Mouse (Mus musculus): ENCODE results near the gene Aldh8a1.
"Not testable (repeated sequence)": the region's sequence is repeated elsewhere in the genome, so short reads cannot be mapped to it uniquely, and the experiment has no call there.

Gene Aldh8a1

DNA sequence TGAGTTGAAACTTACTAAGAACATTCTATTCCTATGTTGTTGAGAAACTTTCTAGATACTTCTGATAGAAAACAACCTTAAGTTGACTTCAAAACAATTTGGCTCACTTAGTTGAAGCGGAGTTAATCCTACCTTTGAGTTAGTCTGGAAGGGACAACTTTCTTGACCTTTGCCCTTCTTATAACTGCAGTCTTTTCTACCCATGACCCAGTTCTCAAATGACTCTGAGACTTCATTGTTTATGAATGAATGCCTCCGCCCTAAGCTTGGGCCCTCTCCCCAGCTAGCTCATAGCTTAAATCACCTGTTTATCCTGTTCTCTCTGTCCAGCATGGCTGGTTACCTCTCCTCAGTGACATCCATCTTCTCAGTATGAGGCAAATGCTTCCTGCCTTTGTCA lies 7.5 kb upstream of the Aldh8a1 start:
- DNase-seq: no peak

- DNase-seq: no peak
Observed at GRCm38 (mm10) chr10:21372271-21372670, 4.8 kb upstream of the Aldh8a1 start.

DNA sequence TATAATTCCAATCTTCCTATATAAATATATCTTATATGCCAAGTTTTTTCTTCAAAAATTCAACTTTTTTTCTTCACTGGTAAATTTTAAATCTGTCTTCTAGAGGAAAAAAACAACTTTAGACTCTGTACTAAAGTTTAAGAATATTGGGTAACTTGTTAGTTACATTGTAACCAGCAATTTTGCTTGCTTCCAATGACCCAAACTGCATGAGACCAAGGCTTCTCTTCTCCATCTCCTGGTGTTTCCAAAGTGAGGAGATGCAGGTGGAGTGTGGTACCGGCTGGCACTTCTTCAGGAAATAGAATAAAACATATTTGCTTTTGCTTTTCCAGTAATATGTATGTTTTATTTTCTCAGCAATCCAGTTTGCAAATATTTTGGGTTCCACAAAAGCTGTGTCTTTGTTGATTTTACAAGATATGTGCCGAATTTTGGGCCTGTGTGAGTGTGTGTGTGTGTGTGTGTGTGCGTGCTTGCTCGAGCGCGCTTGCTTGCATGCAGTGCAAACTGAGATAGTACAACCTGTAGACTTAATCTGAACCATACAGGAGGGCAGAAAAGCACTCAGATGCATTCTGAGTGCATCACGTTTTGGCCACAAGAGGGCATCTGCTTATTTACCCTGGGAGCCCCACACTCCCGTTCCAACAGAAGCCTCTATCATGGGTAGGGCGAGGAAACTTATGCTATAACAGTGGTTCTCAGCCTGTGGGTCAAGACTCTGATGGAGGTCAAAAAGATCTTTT lies 1.3 kb downstream of the Aldh8a1 start:
- DNase-seq: no peak

DNA sequence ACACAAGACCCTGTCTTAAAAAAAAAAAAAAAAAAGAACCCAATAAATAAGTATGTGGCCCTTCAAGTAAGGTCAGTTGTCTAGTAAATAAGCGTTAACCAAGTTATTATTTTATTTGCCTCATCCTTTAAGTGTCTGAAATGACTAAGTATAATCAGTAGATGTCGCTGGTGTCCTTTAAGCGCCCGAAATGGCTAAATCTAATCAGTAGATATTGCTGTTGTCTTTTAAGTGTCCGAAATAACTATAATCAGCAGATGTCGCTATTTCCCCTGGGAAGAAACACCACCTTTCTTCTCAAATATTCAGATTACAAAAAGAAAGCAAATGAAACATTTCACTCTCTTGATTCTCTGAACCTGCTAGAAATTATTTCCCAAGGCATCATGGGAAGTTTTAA lies 5.8 kb downstream of the Aldh8a1 start:
- DNase-seq: peak; percentile 49

DNA sequence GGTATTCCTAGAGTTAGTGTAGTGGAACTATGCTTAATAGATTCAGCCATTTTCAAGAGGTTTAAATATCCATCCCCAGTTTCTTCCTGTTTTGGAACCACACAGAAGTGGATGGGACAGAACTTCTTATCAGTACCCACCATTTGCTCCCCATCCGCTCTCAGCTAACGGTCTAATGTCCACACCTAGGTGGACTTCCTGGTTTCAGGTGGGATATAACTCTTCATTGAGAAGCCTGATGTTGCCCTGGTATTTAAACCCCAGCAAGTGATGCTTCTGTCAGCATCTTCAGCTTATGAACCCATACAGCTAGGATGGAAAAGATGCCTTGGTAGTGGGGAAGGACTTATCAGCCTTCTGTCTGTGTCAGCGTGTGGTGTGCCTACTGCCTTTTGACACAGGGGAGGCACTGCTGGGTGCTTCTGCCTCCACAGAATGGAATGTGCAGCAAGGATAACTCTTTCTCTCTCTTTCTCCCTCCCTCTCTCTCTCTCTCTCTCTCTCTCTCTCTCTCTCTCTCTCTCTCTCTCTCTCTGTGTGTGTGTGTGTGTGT lies 8.1 kb downstream of the Aldh8a1 start:
- no peak for DNase-seq

- no peak for DNase-seq
Observed at GRCm38 (mm10) chr10:21389075-21389474, 12.0 kb downstream of the Aldh8a1 start.

DNA sequence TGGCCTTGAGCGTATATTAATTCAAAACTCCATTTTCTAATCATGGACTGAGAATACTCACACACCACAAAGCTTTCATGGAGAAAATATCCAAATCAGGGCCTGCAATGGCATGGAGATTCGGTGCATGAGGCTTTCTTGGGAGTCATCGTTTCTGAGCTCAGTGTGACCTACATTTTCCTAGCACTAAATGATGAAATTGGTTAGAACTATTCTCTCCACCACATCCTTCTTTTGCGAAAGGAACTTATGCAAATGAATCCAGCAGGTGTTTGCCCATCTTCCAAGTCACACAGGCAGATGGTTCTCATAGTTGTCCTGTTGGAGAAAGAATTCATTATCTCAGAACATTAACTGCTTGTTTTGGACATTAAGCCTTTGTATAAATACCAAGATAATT lies 13.3 kb downstream of the Aldh8a1 start:
- no peak for DNase-seq

DNA sequence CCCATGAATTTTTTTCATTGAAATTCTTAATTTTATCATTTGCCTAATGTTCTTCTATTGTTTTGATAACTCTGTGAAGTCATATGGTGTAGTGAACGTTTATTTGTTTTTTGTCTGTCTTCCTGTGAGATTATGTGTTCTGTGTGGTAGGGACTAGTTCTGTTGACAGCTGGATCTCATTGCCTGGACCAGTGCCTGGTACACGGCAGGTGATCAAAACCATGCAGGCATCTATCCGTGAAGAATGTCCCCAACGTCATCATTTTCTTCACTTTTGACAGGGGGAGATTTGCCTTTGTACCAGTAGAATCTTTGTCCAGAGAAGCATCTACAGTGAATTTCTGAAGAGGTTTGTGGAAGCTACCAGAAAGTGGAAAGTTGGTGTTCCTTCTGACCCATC lies 14.2 kb downstream of the Aldh8a1 start:
- no peak for DNase-seq

GRCm38 (mm10) chr10:21393390-21393789 lies 16.3 kb downstream of the Aldh8a1 start:
- DNase-seq: no peak

GRCm38 (mm10) chr10:21395426-21396139 lies 18.5 kb downstream of the Aldh8a1 start:
- DNase-seq: no peak

DNA sequence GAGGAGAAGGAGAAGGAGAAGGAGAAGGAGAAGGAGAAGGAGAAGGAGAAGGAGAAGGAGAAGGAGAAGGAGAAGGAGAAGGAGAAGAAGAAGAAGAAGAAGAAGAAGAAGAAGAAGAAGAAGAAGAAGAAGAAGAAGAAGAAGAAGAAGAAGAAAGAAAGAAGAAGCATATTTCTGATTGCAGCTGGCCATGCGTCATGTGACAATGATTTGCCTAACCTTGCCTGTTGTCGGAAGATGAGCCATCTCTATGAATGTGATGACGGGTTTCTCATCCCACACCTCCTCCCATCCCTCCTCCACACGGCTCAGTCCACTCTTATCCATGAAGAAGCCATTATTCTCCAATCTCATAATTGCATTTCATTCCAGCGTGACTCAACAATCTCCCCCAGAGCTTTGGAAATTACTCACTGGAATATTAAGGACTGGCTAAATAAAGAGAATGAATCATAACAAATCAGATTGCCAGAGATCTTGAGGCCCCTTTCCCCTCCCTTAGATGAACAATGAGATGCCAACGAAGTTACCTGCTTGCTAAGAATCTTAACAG lies 21.9 kb downstream of the Aldh8a1 start:
- DNase-seq: not testable (repeated sequence)

DNA sequence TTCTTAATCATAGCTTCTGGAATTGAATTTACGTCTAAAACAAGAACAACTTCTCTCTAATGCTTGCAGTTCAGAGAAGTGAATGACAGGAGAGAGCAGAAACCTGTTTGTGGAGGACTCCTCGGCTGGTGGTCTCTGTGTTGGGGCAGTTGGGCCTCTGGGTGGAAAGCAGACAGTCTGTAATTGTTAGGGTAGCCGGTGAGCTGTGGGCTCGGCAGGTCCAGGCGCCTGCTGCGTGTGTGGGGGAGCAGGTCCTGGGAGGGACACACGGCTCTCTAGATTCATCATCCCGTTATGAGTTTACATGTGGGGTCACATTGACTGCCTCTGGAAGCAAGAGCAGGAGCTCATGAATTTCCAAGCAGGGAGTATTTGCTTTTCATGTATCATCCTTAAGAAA lies 22.5 kb downstream of the Aldh8a1 start:
- DNase-seq: no peak

DNA sequence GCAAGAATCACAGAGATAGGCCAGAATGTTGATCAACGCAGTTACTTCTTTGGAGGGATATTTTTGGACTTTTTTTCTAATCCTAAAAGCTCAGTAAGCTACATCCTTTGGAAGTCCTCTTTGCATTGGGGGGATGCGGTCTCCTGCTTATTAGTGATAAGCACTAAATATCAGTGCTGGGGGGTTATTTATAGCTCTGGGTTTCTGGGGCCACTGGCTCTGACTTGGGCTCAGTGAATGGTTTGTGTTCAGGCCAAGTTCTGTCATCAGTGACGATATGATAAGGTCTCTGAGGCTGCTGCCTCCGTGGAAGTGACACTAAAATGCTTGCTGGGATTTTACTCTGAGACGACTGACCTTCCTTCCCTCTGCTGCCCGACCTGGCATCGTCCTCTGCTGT lies 22.9 kb downstream of the Aldh8a1 start:
- DNase-seq: no peak

DNA sequence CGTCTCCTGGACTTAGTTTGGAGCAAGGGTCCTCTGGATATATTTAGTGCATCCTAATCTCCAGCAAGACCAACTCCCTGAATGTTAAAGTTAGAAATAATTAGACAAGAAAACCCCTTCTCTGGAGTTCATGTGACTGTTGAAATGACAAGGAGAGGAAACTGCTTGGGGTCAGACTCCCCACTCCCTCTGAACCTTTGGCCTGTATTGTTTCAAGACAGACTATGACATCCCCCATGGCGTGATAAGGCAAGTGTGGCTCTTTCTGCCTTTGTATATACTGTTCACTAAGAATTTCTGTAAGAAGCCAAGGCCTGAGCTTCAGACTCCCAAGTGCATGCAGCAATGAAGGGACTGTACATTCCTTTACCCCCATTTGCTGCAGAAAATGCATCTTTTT lies 23.4 kb downstream of the Aldh8a1 start:
- DNase-seq: no peak

- no peak for DNase-seq
Observed at GRCm38 (mm10) chr10:21401259-21401658, 24.2 kb downstream of the Aldh8a1 start.

GRCm38 (mm10) chr10:21404822-21405221 lies 27.7 kb downstream of the Aldh8a1 start:
- DNase-seq: no peak

GRCm38 (mm10) chr10:21405707-21406534 lies 28.8 kb downstream of the Aldh8a1 start:
- DNase-seq: no peak

DNA sequence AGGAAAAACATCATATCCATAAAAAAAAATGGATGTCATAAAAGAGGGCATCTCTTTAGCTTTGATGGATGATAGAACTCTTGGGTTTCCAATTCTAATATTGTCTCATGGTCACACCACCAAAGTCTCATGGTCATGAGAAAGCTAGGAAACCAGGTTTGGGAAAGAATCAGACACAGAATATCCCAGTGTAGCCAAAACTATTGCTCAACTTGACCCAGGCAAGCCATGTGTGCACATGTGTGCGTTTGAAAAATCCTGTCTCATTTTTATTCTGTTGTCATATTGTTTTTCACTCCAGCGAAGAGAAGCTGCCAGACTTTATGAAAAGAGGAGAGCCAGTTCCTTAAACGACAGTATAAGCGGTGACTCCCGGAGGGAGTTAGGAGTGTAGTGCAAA lies 33.6 kb downstream of the Aldh8a1 start:
- no peak for DNase-seq

DNA sequence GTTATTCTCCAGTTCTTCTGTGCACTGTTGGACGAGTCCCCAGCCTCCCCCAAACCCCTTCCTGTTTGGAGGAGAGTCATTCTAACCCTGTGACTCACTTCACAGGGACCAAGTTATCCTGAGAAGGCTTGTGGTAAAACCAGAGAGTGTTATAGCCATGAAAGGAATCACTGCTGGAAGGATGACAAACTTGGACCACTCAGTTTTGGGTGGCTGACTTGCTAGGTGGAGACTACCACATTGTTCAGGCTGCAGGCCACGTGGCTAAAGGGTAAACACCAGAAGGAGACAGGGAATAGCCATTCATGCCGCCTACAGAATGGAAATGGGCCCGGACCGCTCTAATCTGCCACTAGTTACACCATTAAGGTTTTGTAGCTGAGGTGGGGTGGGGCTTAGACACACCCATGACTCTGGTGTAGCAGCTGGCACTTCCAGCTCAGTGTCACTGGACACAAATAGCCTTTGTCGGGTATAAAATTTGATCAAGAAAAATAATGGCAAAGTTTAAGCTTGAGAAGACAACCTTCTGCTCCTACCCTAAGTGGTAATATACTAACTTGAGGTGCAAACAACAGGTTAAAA lies 34.6 kb downstream of the Aldh8a1 start:
- no peak for DNase-seq

DNA sequence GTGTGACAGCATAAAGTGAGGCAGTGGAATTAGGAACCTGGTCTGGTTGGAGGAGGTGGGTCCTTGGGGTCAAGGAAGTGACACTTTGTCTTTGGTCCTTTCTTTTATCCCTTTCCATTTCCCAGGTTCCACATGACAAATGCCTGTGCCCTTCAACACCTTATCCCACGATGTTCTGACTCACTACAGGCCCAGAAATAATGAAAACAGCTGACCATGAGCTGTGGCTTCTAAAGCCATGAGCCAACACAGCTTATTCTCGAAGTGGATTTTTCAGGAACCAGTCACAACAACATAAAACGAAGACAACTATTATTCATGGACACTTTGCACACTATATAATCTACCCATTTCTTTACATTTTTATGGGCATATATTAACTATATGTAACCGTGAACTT lies 37.9 kb downstream of the Aldh8a1 start:
- no peak for DNase-seq

- no peak for DNase-seq
Observed at GRCm38 (mm10) chr10:21416184-21416583, 39.1 kb downstream of the Aldh8a1 start.

- DNase-seq: no peak
Observed at GRCm38 (mm10) chr10:21419188-21419587, 42.1 kb downstream of the Aldh8a1 start.
